Mouse (Mus musculus): Measurements from ENCODE around the gene Wasf1.

DNA sequence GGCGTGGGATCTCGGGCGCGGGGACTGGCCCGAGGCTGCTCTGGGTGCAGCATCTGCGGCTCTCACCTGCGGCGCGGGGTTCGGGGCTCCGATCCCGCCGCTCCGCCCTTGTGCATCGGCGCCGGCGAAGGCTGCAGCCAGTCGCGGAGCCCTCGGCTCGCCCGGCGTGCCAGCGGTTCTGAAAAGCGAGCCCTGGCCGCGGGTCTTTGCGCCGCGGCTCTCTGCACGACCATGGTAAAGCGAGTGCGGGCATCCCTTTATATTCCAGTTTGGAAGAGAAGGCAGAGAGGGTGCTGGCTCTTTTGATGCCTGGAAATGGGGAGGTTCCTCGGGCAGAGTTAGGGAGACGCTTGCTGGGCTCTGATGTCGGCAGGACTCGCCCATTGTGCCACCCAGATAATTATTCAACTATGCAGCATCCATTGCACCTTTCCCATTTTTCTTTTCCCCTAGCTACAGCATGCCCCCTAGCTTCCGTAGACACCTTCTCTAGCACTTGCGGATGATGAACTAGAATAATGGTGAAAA, 1.1 kb downstream of the Wasf1 start:
- TF ChIP-seq CTCF (IDR thresholded peaks at IDR 0.05; ENCODE audit: extremely low read depth, insufficient read depth, insufficient read length, insufficient replicate concordance) (no peak), POLR2A (IDR thresholded peaks at IDR 0.05; ENCODE audit: low read depth, low read length) (no peak)
